Mouse (Mus musculus): ENCODE measurements around the gene Wdr54. TPM values are rescaled to one million over a fixed set of nuclear protein-coding genes. Genes with fewer than 3 reads are reported as not detected.
"Not testable (repeated sequence)": the region's sequence is repeated elsewhere in the genome, so short reads cannot be mapped to it uniquely, and the experiment has no call there.

Gene Wdr54
- total RNA-seq, 4 experiments from 2014 or later, result 0.87 to 2.3 (median 1.1) TPM

GRCm38 (mm10) chr6:83161442-83161841, 5.2 kb upstream of the Wdr54 start:
- DNase-seq (ENCODE audit: low spot score in 2 of 2), result no peak

DNA sequence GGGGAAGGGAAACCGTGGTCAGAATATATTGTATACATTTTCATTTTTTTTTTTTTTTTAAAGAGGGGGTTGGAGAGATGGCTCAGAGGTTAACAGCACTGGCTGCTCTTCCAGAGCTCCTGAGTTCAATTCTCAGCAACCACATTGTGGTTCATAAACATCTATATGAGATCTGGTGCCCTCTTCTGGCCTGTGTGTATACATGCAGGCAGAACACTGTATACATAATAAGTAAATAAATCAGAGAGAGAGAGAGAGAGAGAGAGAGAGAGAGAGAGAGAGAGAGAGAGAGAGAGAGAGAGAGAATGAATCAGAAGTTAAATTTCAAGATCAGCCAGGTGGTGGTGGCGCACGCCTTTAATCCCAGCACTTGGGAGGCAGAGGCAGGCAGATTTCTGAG, 3.3 kb upstream of the Wdr54 start:
- DNase-seq (ENCODE audit: low spot score in 2 of 2), result not testable (repeated sequence)

DNA sequence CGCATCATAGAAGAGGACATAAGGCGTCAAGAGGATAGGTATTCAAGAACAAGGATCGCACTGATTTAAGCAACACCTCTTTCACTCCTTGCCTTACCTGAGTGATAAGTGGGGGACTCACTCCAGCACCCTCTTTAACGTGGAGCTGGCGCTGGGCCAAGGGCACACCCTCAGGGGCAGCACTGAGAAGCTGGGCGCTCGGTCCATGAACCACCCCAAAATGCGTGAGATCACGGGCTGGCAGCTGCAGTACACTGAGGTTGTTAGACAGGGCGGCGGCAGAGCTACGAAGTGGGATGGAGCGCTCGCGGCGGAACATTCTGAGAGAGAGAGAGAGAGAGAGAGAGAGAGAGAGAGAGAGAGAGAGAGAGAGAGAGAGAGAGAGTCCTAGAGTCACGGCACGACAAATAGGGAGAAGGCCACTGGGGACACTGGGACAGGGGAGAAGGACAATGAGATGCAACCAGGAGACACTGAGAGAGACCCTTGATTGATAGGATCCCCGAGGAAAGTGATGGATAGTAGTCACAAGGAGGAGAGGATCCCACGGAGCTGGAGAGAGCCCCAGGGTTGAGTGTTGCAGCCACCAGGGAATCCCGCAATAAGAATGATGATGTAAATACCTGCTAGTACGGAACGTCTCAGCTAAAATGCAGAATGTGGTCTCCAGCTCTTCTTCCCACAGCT, 502 bp downstream of the Wdr54 start:
- DNase-seq (ENCODE audit: low spot score in 2 of 2), result no peak

- DNase-seq (ENCODE audit: low spot score in 2 of 2), result no peak
Observed at GRCm38 (mm10) chr6:83153485-83153884, 2.7 kb downstream of the Wdr54 start.

- no peak for DNase-seq (ENCODE audit: low spot score in 2 of 2)
Observed at GRCm38 (mm10) chr6:83153038-83153437, 3.2 kb downstream of the Wdr54 start.

GRCm38 (mm10) chr6:83151721-83152120, 4.5 kb downstream of the Wdr54 start:
- no peak for DNase-seq (ENCODE audit: low spot score in 2 of 2)

DNA sequence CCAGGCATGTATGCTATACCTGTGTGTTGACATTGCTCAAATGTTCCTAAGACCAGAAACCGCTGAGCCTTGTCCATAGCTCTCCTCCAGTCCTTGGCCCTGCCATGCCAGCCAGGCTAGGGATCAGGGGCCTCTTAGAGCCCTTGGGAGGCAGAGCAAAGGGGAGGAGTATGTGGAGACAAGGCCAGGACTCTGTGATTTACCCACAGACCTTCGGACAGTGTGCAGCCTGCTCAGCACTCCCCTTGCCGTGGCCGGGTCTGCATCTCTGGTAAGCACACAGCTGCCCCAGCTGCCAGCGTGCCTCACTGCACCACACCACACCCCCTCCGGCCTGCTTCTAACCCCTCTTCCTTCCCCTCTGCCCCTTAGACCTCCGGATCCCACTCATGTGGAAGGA, 8.9 kb downstream of the Wdr54 start:
- DNase-seq (ENCODE audit: low spot score in 2 of 2), result no peak

DNA sequence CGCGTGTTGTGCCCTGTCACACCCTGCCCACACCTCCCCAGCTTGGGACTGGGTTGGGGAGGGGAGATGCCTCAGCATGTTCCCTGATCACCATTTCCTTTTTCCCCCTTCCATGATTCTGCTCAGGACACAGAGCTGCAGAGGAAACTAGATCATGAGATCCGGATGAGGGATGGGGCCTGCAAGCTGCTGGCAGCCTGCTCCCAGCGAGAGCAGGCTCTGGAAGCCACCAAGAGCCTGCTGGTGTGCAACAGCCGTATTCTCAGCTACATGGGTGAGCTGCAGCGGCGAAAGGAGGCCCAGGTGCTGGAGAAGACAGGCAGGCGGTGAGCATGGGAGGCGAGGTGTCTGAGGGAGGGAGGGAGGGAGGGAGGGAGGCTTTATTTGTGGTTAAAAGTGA, 10.4 kb downstream of the Wdr54 start:
- no peak for DNase-seq (ENCODE audit: low spot score in 2 of 2)

DNA sequence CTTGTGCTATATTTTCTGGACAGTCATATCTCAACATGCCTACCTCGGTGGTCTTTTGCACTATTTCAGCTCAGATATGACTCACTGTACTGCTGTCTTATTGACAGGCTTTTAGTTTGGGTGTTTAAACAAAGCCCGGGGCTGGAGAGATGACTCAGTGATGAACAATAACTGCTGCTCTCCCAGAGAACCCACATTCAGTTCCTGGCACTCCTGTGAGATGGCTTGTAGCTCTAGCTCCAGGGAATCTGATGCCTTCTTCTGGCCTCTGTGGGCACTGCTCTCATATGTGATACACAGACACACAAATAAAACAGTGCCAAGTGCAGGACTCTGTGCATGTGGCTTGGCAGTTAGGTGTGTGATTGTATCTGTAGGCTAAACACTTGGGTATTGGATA, 11.0 kb downstream of the Wdr54 start:
- DNase-seq (ENCODE audit: low spot score in 2 of 2), result no peak

- DNase-seq (ENCODE audit: low spot score in 2 of 2), result no peak
Observed at GRCm38 (mm10) chr6:83142886-83143285, 13.3 kb downstream of the Wdr54 start.

- DNase-seq (ENCODE audit: low spot score in 2 of 2), result no peak
Observed at GRCm38 (mm10) chr6:83142211-83142731, 13.9 kb downstream of the Wdr54 start.

- DNase-seq (ENCODE audit: low spot score in 2 of 2), result no peak
Observed at GRCm38 (mm10) chr6:83141636-83142035, 14.6 kb downstream of the Wdr54 start.

DNA sequence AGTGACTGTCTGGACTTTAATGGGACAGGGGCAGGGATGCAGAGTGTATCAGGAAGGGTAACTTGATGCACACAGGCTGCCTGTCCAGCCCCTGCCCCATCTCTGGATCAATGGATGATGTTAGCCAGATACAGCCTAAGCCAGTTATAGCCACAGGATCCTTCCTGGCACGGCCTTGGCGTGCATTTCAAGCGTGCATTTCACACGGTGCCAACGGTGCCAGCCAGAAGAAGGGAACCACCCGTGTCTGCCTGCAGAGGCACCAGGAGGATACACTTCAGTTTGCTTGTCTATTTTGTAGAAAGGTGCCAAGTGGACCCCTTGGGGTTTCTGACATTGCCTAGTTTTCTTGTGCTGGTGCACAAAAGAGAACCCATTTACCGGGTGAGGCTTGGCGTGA, 16.2 kb downstream of the Wdr54 start:
- DNase-seq (ENCODE audit: low spot score in 2 of 2), result no peak

DNA sequence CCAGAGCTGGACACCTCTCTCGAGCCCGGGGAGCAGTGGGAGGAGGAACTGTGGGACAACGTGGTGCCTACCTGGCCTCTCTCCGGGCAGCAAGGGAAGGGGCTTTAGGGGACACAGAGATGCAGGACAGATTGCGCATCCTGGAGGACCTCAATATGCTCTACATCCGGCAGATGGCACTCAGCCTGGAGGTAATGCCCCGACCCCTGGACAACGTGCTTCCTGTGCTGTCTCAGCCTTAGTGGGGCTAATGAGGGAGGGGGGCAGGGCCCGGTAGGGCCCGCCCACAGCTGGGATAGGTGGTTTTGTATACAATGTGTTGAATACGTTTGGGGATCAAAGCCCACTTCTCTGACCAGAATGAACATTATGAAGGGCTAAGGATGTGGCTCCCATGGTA, 18.1 kb downstream of the Wdr54 start:
- no peak for DNase-seq (ENCODE audit: low spot score in 2 of 2)

GRCm38 (mm10) chr6:83137576-83137950, 18.6 kb downstream of the Wdr54 start:
- DNase-seq (ENCODE audit: low spot score in 2 of 2), result peak; percentile 87 to 89

DNA sequence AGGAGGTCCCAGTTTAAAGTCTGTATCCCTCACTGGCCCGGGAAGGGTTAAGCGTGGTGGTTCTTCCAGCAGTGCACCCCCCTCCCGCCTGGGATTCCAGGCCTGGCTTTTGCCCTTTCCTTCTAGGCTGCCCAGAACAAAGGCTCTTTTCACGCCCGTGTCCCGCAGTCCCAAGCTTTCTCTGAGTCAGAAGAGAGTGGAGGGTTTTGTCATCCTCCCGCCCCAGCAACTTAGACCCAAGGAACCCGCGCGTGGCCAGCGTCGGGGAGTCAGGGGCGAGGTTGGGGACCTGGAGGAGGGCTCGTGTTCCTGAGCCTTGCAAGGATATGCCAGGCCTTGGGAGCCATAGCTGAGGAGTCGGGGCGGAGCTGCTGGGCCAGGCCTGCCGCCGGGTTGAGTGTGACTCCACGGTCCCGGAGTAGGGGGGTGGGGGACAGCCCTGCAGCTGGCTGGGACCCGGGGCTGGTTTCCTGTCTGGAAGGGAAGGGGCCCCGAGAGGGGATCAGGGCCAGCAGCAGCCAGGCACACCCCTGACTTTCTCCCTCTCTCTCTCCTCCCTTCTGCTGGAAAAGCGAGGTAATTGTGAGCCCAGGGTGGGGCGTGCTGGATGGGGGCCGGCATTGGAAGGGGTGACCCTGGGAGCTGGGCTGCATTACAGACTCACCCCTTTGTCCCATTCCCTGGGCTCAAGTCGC, 19.2 kb downstream of the Wdr54 start:
- peak; percentile 59 to 74 for DNase-seq (ENCODE audit: low spot score in 2 of 2)

DNA sequence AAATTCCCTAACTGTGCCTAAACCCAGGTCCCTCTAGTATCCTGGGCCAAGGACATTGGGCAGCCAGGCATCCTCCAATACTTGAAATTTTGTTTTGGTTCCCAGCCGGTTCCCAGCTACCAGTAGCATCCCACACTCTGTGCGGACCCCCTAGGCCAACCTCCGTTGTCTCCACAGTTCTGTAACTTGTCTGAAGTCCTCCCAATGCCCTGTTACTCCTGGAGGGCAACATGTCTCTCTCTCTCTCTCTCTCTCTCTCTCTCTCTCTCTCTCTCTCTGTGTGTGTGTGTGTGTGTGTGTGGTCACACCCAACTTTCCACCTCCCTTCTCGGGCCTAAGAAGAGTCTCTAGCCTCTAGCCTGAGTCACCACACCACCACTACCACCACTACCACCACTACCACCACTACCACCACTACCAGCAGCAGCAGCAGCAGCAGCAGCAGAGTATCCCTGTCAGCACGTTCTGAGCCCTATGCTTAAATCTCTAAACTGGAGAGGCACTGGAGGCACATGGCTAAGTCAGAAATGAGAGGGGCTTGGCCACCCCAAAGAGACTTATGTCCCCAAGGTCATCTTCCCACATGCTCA, 19.8 kb downstream of the Wdr54 start:
- no peak for DNase-seq (ENCODE audit: low spot score in 2 of 2)

DNA sequence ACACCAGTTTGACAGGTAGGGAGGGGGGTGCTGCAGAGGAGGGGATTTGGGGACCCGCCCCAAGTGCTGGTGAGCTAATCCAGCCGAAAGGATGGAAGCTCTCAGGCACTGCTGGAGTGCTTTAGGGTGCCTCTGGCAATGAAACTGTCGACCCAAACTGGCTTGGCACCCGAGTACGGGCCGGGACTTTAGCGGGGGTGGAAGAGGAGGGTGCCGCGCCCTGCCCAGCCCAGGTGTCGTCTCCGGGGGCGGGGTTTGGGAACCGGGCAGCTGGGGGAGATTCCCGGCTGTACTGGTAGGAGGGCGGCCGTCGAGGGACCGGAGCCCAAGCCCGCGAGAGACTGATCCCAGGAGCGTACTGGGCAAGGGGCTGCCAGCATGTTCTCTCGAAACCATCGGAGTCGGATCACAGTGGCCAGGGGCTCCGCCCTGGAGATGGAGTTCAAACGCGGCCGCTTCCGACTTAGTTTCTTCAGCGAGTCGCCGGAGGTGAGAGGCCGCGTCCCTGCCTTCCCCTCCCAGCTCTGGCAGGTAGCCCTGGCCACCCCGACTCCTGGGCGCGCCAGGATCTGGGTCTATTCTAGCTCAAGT, 20.5 kb downstream of the Wdr54 start:
- peak; percentile 30 to 51 for DNase-seq (ENCODE audit: low spot score in 2 of 2)

- DNase-seq (ENCODE audit: low spot score in 2 of 2), result no peak
Observed at GRCm38 (mm10) chr6:83134951-83135513, 21.2 kb downstream of the Wdr54 start, which contains the start of gene Rtkn. TSS of gene Rtkn (plus strand) at chr6:83135463.

- no peak for DNase-seq (ENCODE audit: low spot score in 2 of 2)
Observed at GRCm38 (mm10) chr6:83134226-83134625, 22.0 kb downstream of the Wdr54 start.

DNA sequence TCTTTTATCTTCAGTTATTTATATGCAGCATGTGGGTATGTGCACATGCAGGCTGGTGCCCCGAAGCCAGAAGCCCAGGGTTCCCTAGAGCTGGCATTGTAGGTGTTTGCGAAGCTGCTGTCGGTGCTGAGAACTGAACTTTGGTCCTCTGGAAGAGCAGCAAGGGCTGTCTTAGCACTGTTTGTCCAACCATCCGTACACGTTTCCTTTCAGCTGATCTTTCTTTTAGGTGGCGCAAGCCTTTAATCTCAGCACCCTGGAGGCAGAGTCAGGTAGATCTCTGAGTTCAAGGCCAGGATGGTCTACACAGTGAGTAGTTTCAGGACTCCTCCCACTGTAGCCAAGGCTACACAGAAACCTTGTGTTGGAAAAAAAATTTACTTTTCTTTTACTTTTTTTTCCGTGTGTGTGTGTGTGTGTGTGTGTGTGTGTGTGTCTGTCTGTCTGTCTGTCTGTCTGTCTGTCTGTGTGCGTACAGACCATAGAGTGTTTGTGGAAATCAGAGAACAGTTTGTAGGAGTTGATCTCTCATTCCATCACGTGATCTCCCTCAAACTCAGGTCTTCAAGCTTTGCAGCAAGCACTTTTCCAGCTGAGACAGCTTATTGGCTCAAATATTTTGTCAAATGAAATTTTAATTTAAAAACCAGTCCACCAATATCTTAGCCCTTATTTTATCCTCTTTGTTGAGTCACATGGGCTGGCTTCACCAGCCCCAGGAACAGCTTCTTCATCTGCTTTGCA, 23.8 kb downstream of the Wdr54 start:
- no peak for DNase-seq (ENCODE audit: low spot score in 2 of 2)

Measured in gastrocnemius, adult 8-10 months (tissue).